Mouse (Mus musculus): ENCODE measurements around the gene Ifi47.

GRCm38 (mm10) chr11:49100409-49100808 lies 24.0 kb downstream of the Ifi47 start:
- TF ChIP-seq CTCF (IDR thresholded peaks at IDR 0.05; ENCODE audit: extremely low read depth, insufficient read depth, insufficient read length, insufficient replicate concordance) (no peak), POLR2A (IDR thresholded peaks at IDR 0.05; ENCODE audit: low read depth, low read length) (no peak)

All from spleen, adult 2 months (tissue).